Mouse (Mus musculus): ENCODE measurements around the gene Rab3a.
A peak's percentile ranks its signal among the peaks of the same experiment; 100 is the strongest.

Rab3a gene

GRCm38 (mm10) chr8:70742176-70742575 is 12.3 kb upstream of the Rab3a start:
- DNase-seq (ENCODE audit: low read depth, low spot score), result no peak

GRCm38 (mm10) chr8:70742981-70743655 is 11.4 kb upstream of the Rab3a start:
- DNase-seq (ENCODE audit: low read depth, low spot score), result peak; percentile 40

GRCm38 (mm10) chr8:70743656-70744590 is 10.6 kb upstream of the Rab3a start:
- DNase-seq (ENCODE audit: low read depth, low spot score), result peak; percentile 49

- no peak for DNase-seq (ENCODE audit: low read depth, low spot score)
Observed at GRCm38 (mm10) chr8:70744806-70745205, 9.7 kb upstream of the Rab3a start.

- DNase-seq (ENCODE audit: low read depth, low spot score), result no peak
Observed at GRCm38 (mm10) chr8:70745691-70746220, 8.7 kb upstream of the Rab3a start.

- DNase-seq (ENCODE audit: low read depth, low spot score), result no peak
Observed at GRCm38 (mm10) chr8:70746676-70747075, 7.8 kb upstream of the Rab3a start.

GRCm38 (mm10) chr8:70747211-70747890 is 7.1 kb upstream of the Rab3a start:
- DNase-seq (ENCODE audit: low read depth, low spot score), result no peak

GRCm38 (mm10) chr8:70748246-70749096 is 6.0 kb upstream of the Rab3a start:
- peak; percentile 46 for DNase-seq (ENCODE audit: low read depth, low spot score)

GRCm38 (mm10) chr8:70749097-70749674 is 5.3 kb upstream of the Rab3a start:
- DNase-seq (ENCODE audit: low read depth, low spot score), result no peak

- DNase-seq (ENCODE audit: low read depth, low spot score), result no peak
Observed at GRCm38 (mm10) chr8:70750128-70750680, 4.3 kb upstream of the Rab3a start.

- DNase-seq (ENCODE audit: low read depth, low spot score), result peak; percentile 82
Observed at GRCm38 (mm10) chr8:70752000-70752764, 2.3 kb upstream of the Rab3a start.

GRCm38 (mm10) chr8:70753151-70753550 is 1.3 kb upstream of the Rab3a start:
- DNase-seq (ENCODE audit: low read depth, low spot score), result peak; percentile 46

- DNase-seq (ENCODE audit: low read depth, low spot score), result peak; percentile 50
Observed at GRCm38 (mm10) chr8:70754871-70755660, 587 bp downstream of the Rab3a start.

GRCm38 (mm10) chr8:70755661-70756475 is 1.4 kb downstream of the Rab3a start:
- no peak for DNase-seq (ENCODE audit: low read depth, low spot score)

GRCm38 (mm10) chr8:70756476-70757040 is 2.1 kb downstream of the Rab3a start:
- DNase-seq (ENCODE audit: low read depth, low spot score), result no peak

GRCm38 (mm10) chr8:70757523-70758307 is 3.2 kb downstream of the Rab3a start:
- peak; percentile 54 for DNase-seq (ENCODE audit: low read depth, low spot score)

- DNase-seq (ENCODE audit: low read depth, low spot score), result no peak
Observed at GRCm38 (mm10) chr8:70758308-70758615, 3.8 kb downstream of the Rab3a start.
